Mouse (Mus musculus) embryonic facial prominence, embryonic 15.5 days (tissue): ENCODE measurements around the gene Hlf. TPM values are rescaled to one million over a fixed set of nuclear protein-coding genes. Genes with fewer than 3 reads are reported as not detected.

Experiments
- ATAC-seq: fragments of 200-750 bp; cut with Nextera tagmentation; 2 replicates; pipeline ENCODE4 v1.8.0; 2017; ENCODE audit warnings: low read depth, moderate TSS enrichment; ENCODE audit not compliant: insufficient number of reproducible peaks, low FRiP score, low TSS enrichment
- H3K27ac ChIP-seq: fragments of 300-500 bp; sonication (generic); replicated peaks from 2 replicates; pipeline ENCODE4 v1.5.1; 2015; ENCODE audit warnings: mild to moderate bottlenecking, inconsistent platforms
- H3K27me3 ChIP-seq: fragments of 300-500 bp; sonication (generic); 2 replicates; pipeline ENCODE4 v1.6.1; 2015; ENCODE audit warnings: inconsistent platforms
- H3K36me3 ChIP-seq: fragments of 300-500 bp; sonication (generic); 2 replicates; pipeline ENCODE4 v1.6.1; 2015; ENCODE audit warnings: mild to moderate bottlenecking, inconsistent platforms
- H3K4me1 ChIP-seq: fragments of 300-500 bp; sonication (generic); 2 replicates; pipeline ENCODE4 v1.6.1; 2015; ENCODE audit warnings: inconsistent platforms
- H3K4me2 ChIP-seq: fragments of 300-500 bp; sonication (generic); replicated peaks from 2 replicates; pipeline ENCODE4 v1.6.1; 2015; ENCODE audit warnings: mild to moderate bottlenecking, inconsistent platforms
- H3K4me3 ChIP-seq: fragments of 300-500 bp; sonication (generic); replicated peaks from 2 replicates; pipeline ENCODE4 v1.5.1; 2015; ENCODE audit warnings: mild to moderate bottlenecking, inconsistent platforms
- H3K9ac ChIP-seq: fragments of 300-500 bp; sonication (generic); 2 replicates; pipeline ENCODE4 v1.6.1; 2015; ENCODE audit warnings: inconsistent platforms
- H3K9me3 ChIP-seq: fragments of 300-500 bp; sonication (generic); replicated peaks from 2 replicates; pipeline ENCODE4 v1.6.1; 2016; ENCODE audit warnings: inconsistent platforms
- WGBS: fragments of 180-500 bp; shearing (Covaris S2); methylation state at CpG from one replicate; pipeline ENCODE4 v1.1.7; 2015; 5-methylcytosine and 5-hydroxymethylcytosine counted together
- polyA plus RNA-seq: library from polyadenylated mRNA; unstranded; fragments of >200 nt; fragmentation: Nextera tagmentation; extraction: Ambion mirVana; gene quantifications from 2 replicates; pipeline ENCODE4 v1.2.1, GENCODE M21; 2015

The Hlf gene
- polyA plus RNA-seq, 1 experiment from 2014 or later: 10.0 TPM

DNA sequence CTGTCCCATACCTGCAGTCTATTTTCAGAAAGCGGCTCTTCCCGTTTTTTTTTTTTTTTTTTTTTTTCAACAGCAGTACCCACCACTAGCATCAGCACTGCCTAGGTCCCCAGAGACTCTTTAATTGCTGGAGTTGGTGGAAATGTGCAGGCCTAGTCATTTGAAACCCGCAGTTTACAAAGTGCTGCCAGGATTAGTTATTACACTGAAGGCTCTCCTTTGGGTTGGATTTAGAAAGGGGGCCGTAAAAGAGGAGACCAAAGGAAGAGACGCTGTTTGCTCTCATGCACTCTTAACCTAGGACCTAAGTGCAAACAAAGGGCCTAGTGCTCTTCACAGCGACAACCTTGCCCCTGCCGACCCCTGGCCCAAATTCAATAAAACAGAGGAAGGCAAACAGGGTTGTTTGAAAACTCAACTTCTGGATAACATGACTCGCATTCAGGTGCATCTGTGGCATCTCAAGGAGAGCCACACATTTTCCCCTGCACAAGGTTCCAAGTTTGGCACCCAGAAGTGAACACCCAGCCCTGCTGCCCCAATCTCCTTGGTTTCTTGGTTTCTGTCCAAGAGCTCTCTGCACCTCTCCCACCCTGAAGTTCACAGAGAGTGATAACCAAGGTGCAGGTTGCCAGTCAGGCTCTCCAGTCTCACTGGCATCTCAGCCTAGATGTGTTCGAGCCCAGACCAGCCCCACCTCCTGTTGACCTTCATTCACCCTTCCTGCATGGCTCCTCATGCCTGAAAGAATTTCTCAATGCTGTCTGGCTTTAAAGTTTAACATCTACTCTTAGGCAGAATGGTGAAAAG, 34.0 kb downstream of the Hlf start:
- WGBS: 30% methylated on average over 9 of the region's 9 CpGs
- Histone ChIP-seq H3K27me3 (no peaks in the 10 kb centered on the region), H3K36me3 (no peaks in the 10 kb centered on the region), H3K4me3 (no peak overlapping the region), H3K9me3 (no peaks in the 10 kb centered on the region), H3K9ac (no peak overlapping the region), H3K4me1 (peaks cover 49% of the 10 kb centered on the region), H3K27ac (0 out of 2 replicates have a peak overlapping the region, but pooled peaks have one; percentile 1), H3K4me2 (no peak overlapping the region)
- ATAC-seq: no peak

DNA sequence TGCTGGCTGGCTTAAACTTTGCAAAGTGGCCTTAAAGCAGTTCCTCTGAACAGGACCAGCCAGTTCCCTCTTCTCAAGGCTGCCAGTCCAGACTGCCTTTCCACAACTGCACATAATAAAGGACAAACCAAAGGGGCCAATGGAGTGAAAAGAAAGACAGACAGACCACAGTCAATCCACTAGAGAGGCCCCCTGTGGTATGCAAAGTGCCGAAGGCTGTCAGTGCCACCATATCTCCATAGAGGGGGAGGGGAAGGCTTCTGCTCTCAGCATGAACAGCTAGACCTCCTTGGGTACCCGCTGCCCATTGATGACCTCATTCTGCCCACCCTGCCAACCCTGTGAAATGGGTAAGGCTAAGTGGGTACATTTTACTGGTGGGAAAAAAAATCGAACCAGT, 34.7 kb downstream of the Hlf start:
- H3K27ac ChIP-seq: peak overlapping the region; percentile 61; the same call in 1 of the 2 replicates
- H3K36me3 ChIP-seq: no peaks in the 10 kb centered on the region
- no peaks in the 10 kb centered on the region for H3K27me3 ChIP-seq
- H3K9ac ChIP-seq: no peak overlapping the region
- no peaks in the 10 kb centered on the region for H3K9me3 ChIP-seq
- ATAC-seq: no peak
- 21% methylated on average over 3 of the region's 3 CpGs for WGBS
- no peak overlapping the region for H3K4me2 ChIP-seq
- H3K4me3 ChIP-seq: no peak overlapping the region
- peaks cover 49% of the 10 kb centered on the region for H3K4me1 ChIP-seq

DNA sequence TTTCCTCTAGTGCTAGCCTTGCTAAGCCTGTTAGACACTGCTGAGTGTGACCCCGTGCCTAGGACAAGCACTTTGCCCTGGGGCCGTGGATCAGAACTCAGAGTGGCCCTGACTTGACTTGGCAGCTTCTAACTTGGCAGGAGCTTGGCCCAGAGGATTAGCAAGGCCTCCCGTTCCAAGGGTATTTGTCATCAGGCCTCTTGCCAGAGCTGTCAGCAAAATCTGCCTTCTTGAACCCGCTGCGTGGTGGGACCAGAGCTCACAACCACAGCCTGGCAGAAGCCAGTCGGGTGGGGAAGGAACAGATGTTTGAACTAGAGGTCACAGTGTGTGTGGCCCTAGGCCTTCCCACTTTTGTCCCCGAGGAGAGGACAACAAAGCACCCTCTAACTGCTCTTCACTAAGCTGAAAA, 35.4 kb downstream of the Hlf start:
- 8% methylated on average over 7 of the region's 7 CpGs for WGBS
- Histone ChIP-seq H3K36me3 (no peaks in the 10 kb centered on the region), H3K9me3 (no peaks in the 10 kb centered on the region), H3K27me3 (no peaks in the 10 kb centered on the region), H3K9ac (no peak overlapping the region), H3K4me1 (peaks cover 49% of the 10 kb centered on the region), H3K4me3 (no peak overlapping the region), H3K4me2 (no peak overlapping the region), H3K27ac (peak overlapping the region; percentile 61; the same call in 1 of the 2 replicates)
- peak; percentile 81 for ATAC-seq

DNA sequence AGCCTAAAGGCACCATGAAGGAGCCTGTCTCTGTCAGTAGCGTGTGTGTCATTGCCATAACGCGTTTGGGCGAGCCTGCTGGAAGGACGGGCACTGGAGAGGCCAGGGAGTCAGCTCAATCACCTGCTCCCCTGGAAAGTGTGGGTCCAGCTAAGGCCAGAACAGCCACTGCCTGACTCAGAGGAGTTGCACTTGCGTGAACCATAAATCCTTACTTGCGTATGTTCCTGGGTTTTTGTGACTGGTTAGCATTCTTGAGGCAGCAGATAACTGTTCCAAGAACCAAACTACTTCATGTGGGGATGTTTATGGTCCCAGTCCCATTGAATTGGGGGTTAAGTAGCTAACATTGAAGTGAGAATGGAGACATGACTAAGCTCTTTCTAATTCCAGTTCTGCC, 38.0 kb downstream of the Hlf start:
- no peak overlapping the region for H3K9ac ChIP-seq
- no peaks in the 10 kb centered on the region for H3K36me3 ChIP-seq

DNA sequence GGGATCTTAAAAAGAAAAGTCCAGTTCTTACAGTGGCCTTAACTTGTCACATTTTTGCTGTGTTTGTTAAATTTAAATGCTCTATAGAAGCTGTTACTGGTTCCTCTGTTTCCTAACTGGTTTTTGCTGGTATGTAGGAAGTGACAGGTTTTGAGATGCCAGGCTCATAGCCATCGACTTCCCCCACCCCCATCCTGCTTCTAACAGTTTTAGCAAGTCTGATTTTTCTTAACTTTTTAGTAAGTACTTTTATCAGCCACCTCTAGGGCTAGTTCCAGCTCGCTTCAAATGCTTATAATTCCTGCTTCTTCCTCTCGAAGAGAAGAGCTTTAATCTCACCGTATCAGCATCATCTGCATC, 40.6 kb downstream of the Hlf start:
- Histone ChIP-seq H3K4me1 (peaks cover 20% of the 10 kb centered on the region), H3K27ac (no peak overlapping the region), H3K27me3 (no peaks in the 10 kb centered on the region), H3K9ac (no peak overlapping the region), H3K4me2 (no peak overlapping the region), H3K9me3 (no peaks in the 10 kb centered on the region), H3K36me3 (peaks cover 5% of the 10 kb centered on the region), H3K4me3 (no peak overlapping the region)
- WGBS: 60% methylated on average over 4 of the region's 4 CpGs
- no peak for ATAC-seq

More for the DNA sequence above, 38.0 kb downstream of the Hlf start:
- ATAC-seq: no peak
- no peaks in the 10 kb centered on the region for H3K9me3 ChIP-seq
- no peaks in the 10 kb centered on the region for H3K27me3 ChIP-seq
- H3K4me1 ChIP-seq: peaks cover 45% of the 10 kb centered on the region
- H3K4me3 ChIP-seq: no peak overlapping the region
- H3K27ac ChIP-seq: no peak overlapping the region
- WGBS: 81% methylated on average over 7 of the region's 7 CpGs
- no peak overlapping the region for H3K4me2 ChIP-seq

DNA sequence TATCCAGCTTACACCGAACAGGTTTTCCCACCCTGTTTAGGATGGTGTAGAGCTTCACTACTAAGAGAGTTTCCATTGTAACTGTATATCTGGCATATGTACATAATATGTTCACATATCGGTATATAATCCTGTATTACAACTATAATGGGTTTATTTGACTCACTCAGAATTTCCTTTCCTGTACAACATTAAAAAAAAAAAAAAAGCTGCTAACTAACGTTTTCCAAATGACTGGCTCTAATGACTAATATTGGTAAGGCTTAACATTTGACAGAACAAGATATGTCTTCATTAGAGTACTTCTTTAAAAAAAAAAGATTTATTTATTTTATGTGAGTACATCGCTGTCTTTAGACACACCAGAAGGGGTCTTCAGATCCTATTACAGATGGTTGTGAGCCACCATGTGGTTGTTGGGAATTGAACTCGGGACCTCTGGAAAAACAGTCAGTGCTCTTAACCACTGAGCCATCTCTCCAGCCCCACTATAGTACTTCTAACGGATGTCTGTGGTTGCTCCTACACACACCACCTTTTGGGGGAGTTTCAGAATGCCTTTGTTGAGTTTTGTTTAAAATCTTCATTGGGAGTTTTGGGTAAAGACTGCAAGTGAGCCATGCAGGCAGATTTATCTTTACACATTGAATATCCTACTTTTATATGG, 41.1 kb downstream of the Hlf start:
- no peak overlapping the region for H3K9ac ChIP-seq
- H3K27me3 ChIP-seq: no peaks in the 10 kb centered on the region
- no peaks in the 10 kb centered on the region for H3K9me3 ChIP-seq
- H3K4me3 ChIP-seq: no peak overlapping the region
- no peak overlapping the region for H3K27ac ChIP-seq
- peaks cover 15% of the 10 kb centered on the region for H3K4me1 ChIP-seq
- 71% methylated on average over 6 of the region's 6 CpGs for WGBS
- no peak for ATAC-seq
- peaks cover 5% of the 10 kb centered on the region for H3K36me3 ChIP-seq
- no peak overlapping the region for H3K4me2 ChIP-seq

DNA sequence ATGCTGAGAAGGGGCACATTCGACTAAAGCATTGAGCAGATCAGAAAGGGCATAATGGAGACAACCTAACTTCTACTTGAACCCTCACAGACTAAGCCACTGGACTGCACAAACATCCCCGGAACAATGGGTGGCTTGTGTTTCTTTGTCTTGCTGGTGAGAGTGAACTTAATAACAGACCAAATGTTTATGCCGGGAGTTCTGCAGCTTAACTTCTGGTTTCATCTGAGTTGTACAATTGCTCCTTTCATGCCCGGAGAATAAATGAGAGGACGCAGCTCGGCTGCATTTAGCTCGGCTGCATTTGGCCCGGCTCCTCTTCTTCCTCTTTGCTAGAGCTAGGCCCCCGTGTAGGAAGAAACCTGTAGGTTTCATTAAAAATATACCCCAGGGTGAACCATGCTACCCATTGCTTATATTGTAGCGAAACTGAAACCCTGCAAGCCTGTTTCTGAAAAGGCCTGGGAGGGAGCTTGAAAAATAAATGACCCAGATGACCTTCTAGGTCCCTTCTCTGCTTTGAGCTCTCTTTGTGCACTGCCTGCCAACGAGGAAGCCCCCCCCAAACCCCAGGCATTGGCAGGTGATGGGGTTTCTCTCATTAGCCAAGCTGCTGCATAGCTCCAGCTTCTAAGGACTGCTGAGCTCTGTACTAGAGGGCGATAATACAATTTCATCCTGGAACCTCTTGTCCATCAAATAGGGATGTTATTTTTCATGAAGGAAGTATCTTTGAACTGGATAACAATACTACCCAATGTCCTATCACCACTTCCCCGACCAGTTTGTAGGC, 42.8 kb downstream of the Hlf start:
- H3K27me3 ChIP-seq: no peaks in the 10 kb centered on the region
- no peak overlapping the region for H3K4me3 ChIP-seq
- H3K9me3 ChIP-seq: no peaks in the 10 kb centered on the region
- no peak for ATAC-seq
- no peak overlapping the region for H3K4me2 ChIP-seq
- peaks cover 10% of the 10 kb centered on the region; the same call in 1 of the 2 replicates for H3K4me1 ChIP-seq
- H3K9ac ChIP-seq: no peak overlapping the region
- H3K36me3 ChIP-seq: peaks cover 5% of the 10 kb centered on the region
- 47% methylated on average over 13 of the region's 13 CpGs for WGBS
- no peak overlapping the region for H3K27ac ChIP-seq

DNA sequence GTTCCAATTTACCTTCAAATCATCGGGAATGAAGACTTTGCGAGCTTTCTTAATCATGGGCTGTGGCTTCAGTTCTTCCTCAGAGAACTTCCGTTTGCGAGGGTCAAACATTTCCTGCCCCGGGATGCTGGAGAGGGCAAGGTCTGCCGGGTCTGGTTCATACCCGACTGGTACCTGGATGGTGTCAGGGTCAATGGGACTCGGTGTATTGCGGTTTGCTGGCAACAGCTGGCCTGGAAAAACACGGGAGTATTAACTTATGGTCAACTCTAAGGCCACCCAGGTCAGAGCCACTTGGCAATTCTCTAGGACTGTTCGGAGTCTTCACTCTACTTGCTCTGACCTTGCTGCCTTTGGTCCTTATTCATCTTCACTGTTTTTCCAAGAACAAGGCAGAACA, 44.9 kb downstream of the Hlf start:
- H3K9ac ChIP-seq: no peak overlapping the region
- H3K27me3 ChIP-seq: no peaks in the 10 kb centered on the region
- H3K4me3 ChIP-seq: no peak overlapping the region
- ATAC-seq: no peak
- no peak overlapping the region for H3K4me2 ChIP-seq
- no peaks in the 10 kb centered on the region for H3K9me3 ChIP-seq
- H3K4me1 ChIP-seq: 0 out of 2 replicates have a peak, but pooled peaks cover 5% of the 10 kb centered on the region
- H3K36me3 ChIP-seq: peaks cover 5% of the 10 kb centered on the region
- 95% methylated on average over 11 of the region's 11 CpGs for WGBS
- no peak overlapping the region for H3K27ac ChIP-seq

DNA sequence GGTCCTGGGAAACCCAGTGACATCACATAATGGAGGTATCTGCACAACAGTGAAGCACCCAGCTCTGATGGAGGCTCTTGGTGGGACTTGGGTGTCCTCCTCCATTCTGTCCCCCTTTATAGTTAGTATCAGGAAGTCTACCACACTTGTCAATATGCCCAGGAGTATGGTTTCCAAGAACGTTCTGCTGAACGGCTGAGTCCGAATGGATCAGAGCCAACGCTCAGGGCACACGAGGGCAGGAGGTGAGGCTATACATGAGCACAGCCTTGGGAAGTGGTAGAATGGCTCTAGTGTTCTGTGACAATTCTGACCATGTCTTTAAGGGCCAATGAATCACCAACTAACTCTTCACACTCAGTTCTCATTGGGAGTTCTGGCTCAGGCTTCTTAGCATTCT, 47.8 kb downstream of the Hlf start:
- Histone ChIP-seq H3K27ac (no peak overlapping the region), H3K9ac (no peak overlapping the region), H3K4me3 (no peak overlapping the region), H3K27me3 (no peaks in the 10 kb centered on the region), H3K4me1 (0 out of 2 replicates have a peak, but pooled peaks cover 2% of the 10 kb centered on the region), H3K36me3 (peaks cover 9% of the 10 kb centered on the region), H3K9me3 (no peaks in the 10 kb centered on the region), H3K4me2 (no peak overlapping the region)
- WGBS: 90% methylated on average over 5 of the region's 5 CpGs
- no peak for ATAC-seq

DNA sequence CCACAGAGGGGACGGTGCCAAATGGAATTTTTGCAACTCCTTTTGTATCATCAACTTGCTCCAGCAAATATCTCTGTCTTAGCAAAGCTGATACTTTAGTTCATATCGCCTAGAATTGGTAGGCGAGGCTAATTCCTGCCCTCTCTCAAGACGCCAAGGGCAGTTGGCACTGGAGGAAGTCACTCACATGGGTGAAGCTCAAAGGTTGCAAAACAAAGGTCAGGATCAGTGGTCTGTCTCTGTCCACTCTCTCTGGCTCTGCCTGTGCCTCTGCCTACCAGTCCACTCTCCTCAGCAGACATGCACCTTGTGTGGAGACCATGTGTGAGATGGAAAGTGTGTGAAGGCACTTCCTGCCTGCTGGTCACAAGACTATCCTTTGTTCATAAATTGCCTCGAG, 48.4 kb downstream of the Hlf start:
- H3K27me3 ChIP-seq: no peaks in the 10 kb centered on the region
- no peak overlapping the region for H3K9ac ChIP-seq
- no peak for ATAC-seq
- peaks cover 9% of the 10 kb centered on the region for H3K36me3 ChIP-seq
- no peak overlapping the region for H3K4me3 ChIP-seq
- WGBS: 74% methylated on average over 5 of the region's 5 CpGs
- H3K4me2 ChIP-seq: no peak overlapping the region
- H3K4me1 ChIP-seq: no peaks in the 10 kb centered on the region
- H3K27ac ChIP-seq: no peak overlapping the region
- no peaks in the 10 kb centered on the region for H3K9me3 ChIP-seq

DNA sequence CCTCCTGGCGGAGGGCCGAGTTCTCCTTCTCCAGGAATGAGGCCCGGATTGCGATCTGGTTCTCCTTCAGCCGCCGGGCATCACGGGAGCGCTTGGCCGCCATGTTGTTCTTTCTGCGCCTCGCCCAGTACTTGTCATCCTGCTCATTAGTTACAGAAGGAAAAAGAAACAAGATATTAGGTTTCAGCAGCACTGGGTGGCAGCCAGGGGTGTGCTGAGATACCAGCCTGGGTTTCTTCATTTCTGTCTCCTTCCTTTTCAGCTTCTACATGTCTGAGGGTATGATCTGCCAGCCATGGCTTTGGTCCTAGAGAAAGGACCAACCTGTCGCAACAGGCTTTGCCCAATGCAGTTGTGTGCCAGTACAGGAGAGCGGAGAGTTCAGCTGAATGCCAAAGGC, 49.9 kb downstream of the Hlf start:
- H3K9ac ChIP-seq: no peak overlapping the region
- ATAC-seq: 0 out of 2 replicates have a peak, but pooled peaks have one; percentile 51
- WGBS: 87% methylated on average over 13 of the region's 13 CpGs
- H3K4me1 ChIP-seq: no peaks in the 10 kb centered on the region
- 0 out of 2 replicates have a peak, but pooled peaks cover 4% of the 10 kb centered on the region for H3K36me3 ChIP-seq
- H3K27ac ChIP-seq: no peak overlapping the region
- no peaks in the 10 kb centered on the region for H3K9me3 ChIP-seq
- no peaks in the 10 kb centered on the region for H3K27me3 ChIP-seq
- H3K4me3 ChIP-seq: no peak overlapping the region
- H3K4me2 ChIP-seq: no peak overlapping the region
